Mouse (Mus musculus) brain, embryonic 18.5 days (tissue): ENCODE measurements around the gene Paqr9.
"Not testable (repeated sequence)": the region's sequence is repeated elsewhere in the genome, so short reads cannot be mapped to it uniquely, and the experiment has no call there.

ENCODE experiments used
- DNase-seq: peaks from one replicate; pipeline ENCODE4 v3.0.0-alpha.2; 2012; ENCODE audit warnings: low read depth, low spot score

Gene Paqr9

DNA sequence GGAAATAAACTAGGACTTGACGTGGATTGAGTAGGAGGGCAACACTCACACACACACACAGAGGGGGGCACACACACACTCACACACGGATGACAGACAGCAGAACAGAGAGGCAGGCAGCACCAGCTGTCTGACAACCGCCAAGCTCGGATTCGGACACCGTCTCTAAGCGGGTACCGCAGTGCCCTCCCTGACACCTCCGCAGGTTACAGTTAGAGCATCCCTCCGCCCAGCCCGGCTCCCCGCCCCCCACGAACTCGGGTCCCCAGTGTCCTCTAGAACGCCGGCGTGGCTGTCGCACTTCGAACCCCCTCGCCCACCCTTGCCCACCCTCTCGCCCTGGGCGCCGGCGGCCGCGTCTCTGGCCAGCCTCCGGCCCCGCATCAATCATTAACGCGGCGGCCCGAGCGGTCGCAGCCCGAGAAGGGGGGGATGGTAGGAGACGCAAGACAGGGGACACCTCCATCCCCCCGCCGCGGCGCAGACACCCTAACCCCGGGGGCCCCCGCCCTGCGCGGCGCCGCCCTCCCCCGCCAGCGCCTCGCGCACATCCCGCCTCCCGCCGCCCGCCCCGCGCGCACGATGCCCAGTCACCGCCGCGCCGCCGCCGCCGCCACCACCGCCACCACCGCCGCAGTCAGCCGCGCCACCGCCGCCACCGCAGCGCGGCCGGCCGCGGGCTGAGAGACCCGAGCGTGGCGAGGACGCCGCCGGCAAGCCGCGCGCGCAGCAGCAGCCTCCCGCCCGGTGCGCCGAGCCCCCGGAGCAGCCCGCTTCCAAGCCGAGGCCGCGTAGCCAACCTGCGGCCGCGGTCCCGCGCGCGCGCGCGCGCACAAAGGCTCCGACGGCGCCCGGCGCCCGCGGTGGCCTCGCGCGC is at the start of gene Paqr9:
Gene Paqr9 (plus strand): TSS at position 599 of the 877 bp plus-strand sequence.
- no peak for DNase-seq

GRCm38 (mm10) chr9:95510693-95511404 is 48.6 kb upstream of the Paqr9 start:
- no peak for DNase-seq

- peak; percentile 90 for DNase-seq
Measured at GRCm38 (mm10) chr9:95511472-95512330, 47.8 kb upstream of the Paqr9 start, which contains the start of gene U2surp. Gene U2surp (minus strand): TSS chr9:95511996.

GRCm38 (mm10) chr9:95512331-95513030 is 47.0 kb upstream of the Paqr9 start:
- DNase-seq: no peak

DNA sequence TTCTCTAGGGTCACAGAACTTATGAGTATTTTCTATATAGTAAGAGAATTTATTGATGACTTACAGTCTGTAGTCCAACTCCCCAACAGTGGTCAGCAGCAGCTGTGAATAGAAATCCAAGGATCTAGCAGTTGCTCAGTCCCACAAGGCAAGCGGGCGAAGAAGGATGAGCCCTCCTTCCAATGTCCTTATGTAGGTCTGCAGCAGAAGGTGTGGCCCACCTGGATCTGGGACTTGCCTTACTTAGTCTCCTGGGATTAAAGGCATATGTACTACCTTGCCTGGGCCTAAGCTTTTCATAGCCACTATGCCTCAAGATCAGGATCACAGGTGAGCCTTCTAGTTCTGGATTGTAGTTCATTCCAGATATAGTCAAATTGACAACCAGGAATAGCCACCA is 45.7 kb upstream of the Paqr9 start:
- DNase-seq: no peak

DNA sequence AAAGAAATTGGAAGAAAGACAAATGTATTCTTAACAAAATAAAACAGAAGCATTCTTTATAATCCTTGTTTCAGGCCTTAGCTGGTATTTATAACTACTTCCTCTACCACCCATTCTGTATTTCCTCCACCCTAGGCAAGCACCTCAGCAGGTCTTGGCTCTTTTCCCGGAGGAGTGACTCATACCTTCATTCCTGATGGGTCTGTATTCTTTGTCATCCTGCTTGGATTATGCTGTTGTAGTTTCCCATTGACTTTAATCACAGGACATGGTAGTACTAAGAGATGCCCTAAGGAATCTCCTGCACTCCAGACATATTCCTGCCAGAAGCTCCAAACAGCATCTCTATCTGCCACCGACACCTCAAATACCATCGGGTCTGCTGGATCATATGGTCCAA is 45.1 kb upstream of the Paqr9 start:
- DNase-seq: not testable (repeated sequence)

GRCm38 (mm10) chr9:95520563-95520962 is 38.9 kb upstream of the Paqr9 start:
- DNase-seq: no peak

- no peak for DNase-seq
Measured at GRCm38 (mm10) chr9:95521031-95521430, 38.4 kb upstream of the Paqr9 start.

GRCm38 (mm10) chr9:95521566-95521965 is 37.9 kb upstream of the Paqr9 start:
- no peak for DNase-seq

GRCm38 (mm10) chr9:95522561-95522960 is 36.9 kb upstream of the Paqr9 start:
- no peak for DNase-seq

DNA sequence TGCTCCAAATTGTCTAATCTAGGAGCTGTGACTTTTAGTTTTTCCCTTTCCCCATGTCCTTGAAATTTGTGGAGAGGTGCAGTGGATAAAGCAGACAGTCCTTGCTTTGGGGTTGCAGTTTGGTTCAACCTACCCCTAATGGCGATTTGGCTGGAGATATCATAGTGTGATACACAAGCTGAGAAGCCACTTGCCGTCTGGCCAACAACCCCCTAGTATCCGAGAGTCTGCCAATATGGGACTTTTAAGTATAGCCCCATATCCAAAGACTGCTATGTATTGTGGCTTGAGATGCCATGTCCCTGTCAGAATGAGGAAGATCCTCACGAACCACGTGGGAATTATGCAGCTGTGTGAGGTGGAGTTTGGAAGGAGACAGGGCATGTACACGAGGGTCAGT is 34.1 kb upstream of the Paqr9 start:
- DNase-seq: no peak

DNA sequence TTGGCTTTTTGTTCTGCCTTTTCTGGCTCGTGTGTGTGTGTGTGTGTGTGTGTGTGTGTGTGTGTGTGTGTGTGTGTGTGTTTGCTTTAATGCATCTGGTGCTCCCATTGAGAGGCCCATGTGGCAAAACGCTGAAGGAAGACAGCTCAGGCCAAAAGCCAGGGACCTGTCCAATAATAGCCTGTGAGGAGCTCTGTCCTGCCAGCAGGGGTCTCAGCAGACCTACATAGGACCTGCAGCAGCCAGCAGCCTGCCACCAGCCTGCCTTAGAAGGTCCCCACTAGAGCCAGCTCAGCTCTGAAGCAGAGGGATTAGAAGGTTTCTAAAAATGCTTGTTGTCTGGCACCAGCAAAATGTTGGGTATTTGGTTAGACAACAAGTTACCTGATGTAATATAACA is 33.5 kb upstream of the Paqr9 start:
- DNase-seq: no peak

DNA sequence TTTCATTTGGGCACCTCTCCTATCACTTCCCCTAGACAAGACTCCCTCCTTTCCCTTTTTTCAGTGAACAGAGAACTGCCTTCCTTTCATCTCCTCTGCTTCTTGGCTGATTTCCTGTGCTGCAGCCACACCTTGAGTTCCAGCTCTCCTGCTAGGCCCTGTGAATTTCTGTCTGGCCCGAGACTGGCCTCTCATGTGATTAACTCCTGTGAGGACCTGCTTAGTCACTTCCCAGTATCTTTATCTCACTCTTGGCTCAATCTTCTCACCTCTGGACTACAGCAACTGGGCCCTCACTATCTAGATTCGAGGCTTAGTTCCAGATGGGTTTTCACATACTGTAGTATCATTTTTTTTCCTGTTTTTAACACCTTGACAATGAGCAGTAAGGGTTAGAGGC is 31.8 kb upstream of the Paqr9 start:
- DNase-seq: no peak

- no peak for DNase-seq
Measured at GRCm38 (mm10) chr9:95531144-95531543, 28.3 kb upstream of the Paqr9 start.

- DNase-seq: no peak
Measured at GRCm38 (mm10) chr9:95533817-95534216, 25.6 kb upstream of the Paqr9 start.

GRCm38 (mm10) chr9:95539176-95539800 is 20.2 kb upstream of the Paqr9 start:
- no peak for DNase-seq

GRCm38 (mm10) chr9:95540487-95540886 is 19.0 kb upstream of the Paqr9 start:
- DNase-seq: no peak

DNA sequence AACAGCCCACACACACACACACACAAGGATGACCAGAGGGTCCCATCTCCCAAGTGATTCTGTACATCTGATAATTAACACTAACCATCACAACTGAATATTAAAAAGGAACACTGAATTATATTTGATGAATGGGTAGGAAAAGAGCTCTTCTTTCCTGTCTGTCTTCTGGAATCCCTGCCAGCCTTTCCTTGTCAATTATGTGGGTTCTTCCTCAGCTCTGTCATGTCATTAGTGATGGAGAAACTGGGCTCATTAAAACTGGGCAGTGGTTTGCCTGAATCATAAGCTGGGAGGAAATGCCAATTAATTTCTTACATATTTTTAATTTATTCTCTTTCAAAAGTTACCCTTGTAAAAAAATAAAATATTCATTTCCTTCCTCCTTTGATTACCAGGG is 18.2 kb upstream of the Paqr9 start:
- no peak for DNase-seq

- no peak for DNase-seq
Measured at GRCm38 (mm10) chr9:95541650-95542432, 17.6 kb upstream of the Paqr9 start.

DNA sequence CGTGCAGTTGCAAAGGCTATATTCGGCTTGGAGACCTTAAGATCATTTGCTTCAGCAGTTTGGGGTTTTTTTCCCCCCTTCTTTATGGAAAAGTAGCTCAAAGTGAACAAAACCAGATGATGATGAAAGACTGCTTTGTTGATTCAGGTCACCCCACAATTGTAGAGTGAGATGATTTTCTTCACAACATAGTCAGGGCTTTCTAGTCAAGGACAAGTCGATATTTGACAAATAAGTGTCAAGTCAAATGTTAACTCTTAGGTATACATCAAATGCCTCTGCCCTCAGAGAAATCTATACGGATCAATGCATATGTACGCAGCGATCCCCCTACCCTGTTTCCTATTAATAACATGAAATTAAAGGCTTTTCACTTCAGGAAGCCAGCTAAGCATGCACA is 17.0 kb upstream of the Paqr9 start:
- no peak for DNase-seq
